Mouse (Mus musculus) embryonic facial prominence, embryonic 10.5 days (tissue): ENCODE results near the gene Setd2. TPM values are rescaled to one million over a fixed set of nuclear protein-coding genes. Genes with fewer than 3 reads are reported as not detected.

Experiments
- DNase-seq: peaks from one replicate; pipeline ENCODE4 v3.0.0-alpha.2; 2017; ENCODE audit warnings: low spot score
- H3K27ac ChIP-seq: fragments of 300-500 bp; sonication (generic); replicated peaks from 2 replicates; pipeline ENCODE4 v1.5.1; 2016; ENCODE audit warnings: mild to moderate bottlenecking
- H3K27me3 ChIP-seq: fragments of 300-500 bp; sonication (generic); replicated peaks from 2 replicates; pipeline ENCODE4 v1.6.1; 2016; ENCODE audit warnings: low read depth, mild to moderate bottlenecking; ENCODE audit not compliant: poor library complexity, severe bottlenecking
- H3K36me3 ChIP-seq: fragments of 300-500 bp; sonication (generic); replicated peaks from 2 replicates; pipeline ENCODE4 v1.6.1; 2016; ENCODE audit warnings: mild to moderate bottlenecking, moderate library complexity
- H3K4me1 ChIP-seq: fragments of 300-500 bp; sonication (generic); 2 replicates; pipeline ENCODE4 v1.6.1; 2016
- H3K4me3 ChIP-seq: fragments of 300-500 bp; sonication (generic); 2 replicates; pipeline ENCODE4 v1.5.1; 2016; ENCODE audit warnings: mild to moderate bottlenecking, moderate library complexity
- H3K9me3 ChIP-seq: fragments of 300-500 bp; sonication (generic); 2 replicates; pipeline ENCODE4 v1.6.1; 2016; ENCODE audit warnings: mild to moderate bottlenecking
- WGBS: fragments of 180-500 bp; shearing (Covaris S2); methylation state at CpG from one replicate; pipeline ENCODE4 v1.1.7; 2016; 5-methylcytosine and 5-hydroxymethylcytosine counted together
- microRNA-seq: library from miRNA; unstranded; fragments of <30 nt; microRNA quantifications from one replicate; pipeline ENCODE4, GENCODE M21; 2017
- polyA plus RNA-seq: library from polyadenylated mRNA; unstranded; fragments of >200 nt; fragmentation: Nextera tagmentation; extraction: Ambion mirVana; gene quantifications from 2 replicates; pipeline ENCODE4 v1.2.1, GENCODE M21; 2016

Setd2 gene
- polyA plus RNA-seq, 1 experiment from 2014 or later, result 36.7 TPM

DNA sequence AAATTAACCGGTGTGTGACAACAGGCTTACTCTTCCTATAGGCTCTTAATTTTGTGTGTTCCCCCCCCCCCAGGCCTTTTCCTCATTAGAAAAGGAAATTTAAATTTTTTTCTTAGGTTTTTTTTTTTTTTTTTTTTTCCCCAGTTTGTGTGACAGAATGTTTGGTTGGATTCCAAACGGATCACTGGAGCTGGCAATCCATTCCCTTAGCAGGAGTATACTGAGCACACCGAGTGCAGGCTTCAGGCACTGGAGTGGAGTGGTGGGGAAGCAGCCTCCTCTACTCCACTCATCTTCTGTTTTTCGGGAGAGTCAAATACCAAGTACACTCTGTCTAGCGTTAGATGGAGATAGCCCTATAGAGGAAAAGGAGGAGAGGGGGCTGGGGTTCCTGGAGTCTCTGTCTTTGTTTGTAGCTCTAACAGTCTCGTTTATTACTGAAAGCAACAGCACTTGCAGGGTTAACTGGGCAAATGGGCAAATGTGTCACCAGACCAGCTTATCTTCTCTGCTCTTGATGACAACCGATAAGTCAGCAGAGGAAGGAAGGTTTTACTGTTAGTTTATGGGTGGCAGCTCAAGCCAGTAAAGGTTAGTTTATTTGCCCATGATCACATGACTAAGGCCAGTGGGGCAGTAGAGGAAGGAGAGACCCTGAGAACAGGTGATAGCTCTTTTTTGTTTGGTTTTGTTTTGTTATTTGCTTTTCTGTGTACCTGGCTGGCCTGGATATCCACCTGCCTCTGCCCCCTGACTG lies 128.6 kb downstream of the Setd2 start:
- H3K4me3 ChIP-seq, result no peak overlapping the region
- H3K27ac ChIP-seq, result no peak overlapping the region
- no peaks in the 10 kb centered on the region for H3K27me3 ChIP-seq
- peaks cover 25% of the 10 kb centered on the region for H3K4me1 ChIP-seq
- DNase-seq, result no peak
- no peaks in the 10 kb centered on the region for H3K9me3 ChIP-seq
- H3K36me3 ChIP-seq, result peaks cover 10% of the 10 kb centered on the region
- 87% methylated on average over 7 of the region's 7 CpGs for WGBS

DNA sequence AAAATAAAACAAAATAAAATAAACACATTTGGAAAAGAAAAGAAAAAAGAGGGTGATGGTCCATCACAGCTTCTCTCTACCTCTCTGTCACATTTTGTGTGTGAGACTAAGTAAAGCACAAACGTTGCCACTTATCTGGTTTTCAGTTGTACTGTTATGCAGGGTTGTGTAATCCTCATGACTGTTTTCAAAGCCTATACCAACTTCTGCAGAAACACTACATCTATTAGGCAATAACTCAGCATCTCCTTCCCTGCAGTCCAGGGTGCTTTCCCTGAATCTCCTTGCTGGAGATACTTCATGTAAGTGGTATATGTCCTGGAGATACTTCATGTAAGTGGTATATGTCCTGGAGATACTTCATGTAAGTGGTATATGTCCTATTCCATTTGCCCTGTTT lies 130.4 kb downstream of the Setd2 start:
- H3K4me1 ChIP-seq, result peaks cover 26% of the 10 kb centered on the region
- H3K36me3 ChIP-seq, result peaks cover 10% of the 10 kb centered on the region
- DNase-seq, result no peak
- no peak overlapping the region for H3K27ac ChIP-seq
- no peak overlapping the region for H3K4me3 ChIP-seq
- H3K27me3 ChIP-seq, result no peaks in the 10 kb centered on the region
- 84% methylated on average over 1 of the region's 1 CpGs for WGBS
- no peaks in the 10 kb centered on the region for H3K9me3 ChIP-seq

- H3K27ac ChIP-seq, result no peak overlapping the region; the same call in 1 of the 2 replicates
- no peak overlapping the region for H3K4me3 ChIP-seq
- 32% methylated on average over 4 of the region's 4 CpGs for WGBS
- peaks cover 24% of the 10 kb centered on the region for H3K4me1 ChIP-seq
- H3K9me3 ChIP-seq, result no peaks in the 10 kb centered on the region
- no peaks in the 10 kb centered on the region; the same call in 1 of the 2 replicates for H3K36me3 ChIP-seq
- peak; percentile 38 for DNase-seq
- no peaks in the 10 kb centered on the region for H3K27me3 ChIP-seq
Measured at GRCm38 (mm10) chr9:110665912-110666311, 133.5 kb downstream of the Setd2 start.

DNA sequence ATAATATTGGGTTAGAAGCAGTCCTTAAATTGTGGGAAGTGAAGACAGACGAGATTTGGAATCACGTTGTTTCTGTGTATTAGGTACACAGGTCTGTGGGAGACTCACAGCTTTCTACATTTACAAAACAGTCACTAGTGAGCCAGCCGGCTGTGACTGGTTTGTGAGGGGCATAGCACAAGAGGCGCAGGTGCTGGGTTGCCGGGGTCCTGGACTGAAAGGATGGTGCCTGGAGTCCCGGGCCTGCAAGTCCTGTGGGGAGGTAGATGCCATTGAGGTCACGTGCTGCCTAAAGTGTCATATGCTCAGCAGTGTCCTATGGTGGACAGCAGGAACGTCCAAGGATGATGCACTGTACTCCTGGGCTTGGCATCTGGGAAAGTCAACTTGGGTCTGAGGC lies 134.0 kb downstream of the Setd2 start:
- Histone ChIP-seq H3K27me3 (no peaks in the 10 kb centered on the region), H3K4me1 (peaks cover 24% of the 10 kb centered on the region), H3K4me3 (no peak overlapping the region), H3K27ac (no peak overlapping the region; the same call in 1 of the 2 replicates), H3K36me3 (no peaks in the 10 kb centered on the region; the same call in 1 of the 2 replicates), H3K9me3 (no peaks in the 10 kb centered on the region)
- WGBS, result 42% methylated on average over 8 of the region's 8 CpGs
- no peak for DNase-seq

GRCm38 (mm10) chr9:110667219-110667836 lies 134.9 kb downstream of the Setd2 start:
- DNase-seq, result no peak
- Histone ChIP-seq H3K9me3 (no peaks in the 10 kb centered on the region), H3K4me3 (no peak overlapping the region), H3K4me1 (peaks cover 24% of the 10 kb centered on the region), H3K27ac (no peak overlapping the region), H3K27me3 (no peaks in the 10 kb centered on the region), H3K36me3 (no peaks in the 10 kb centered on the region; the same call in 1 of the 2 replicates)
- 79% methylated on average over 4 of the region's 4 CpGs for WGBS

Small RNAs within 50 kb of the gene (microRNA-seq; reads per million reads assigned to microRNA genes)
- gene Mir8107, result not detected

Other genes starting within 250 kb of the Setd2 start
- gene Elp6, start 227.4 kb upstream of the Setd2 start, polyA plus RNA-seq, result 44.0 and 45.6 TPM in 2 replicates
- 38.5 and 40.3 TPM in 2 replicates for gene Scap, start 199.3 kb upstream of the Setd2 start, polyA plus RNA-seq
- 15.1 and 15.5 TPM in 2 replicates for gene Ptpn23, start 124.4 kb upstream of the Setd2 start, polyA plus RNA-seq
- gene Ngp, start 112.8 kb upstream of the Setd2 start, polyA plus RNA-seq, result not detected in 2 replicates
- gene Klhl18, start 55.9 kb upstream of the Setd2 start, polyA plus RNA-seq, result 10.6 and 10.7 TPM in 2 replicates
- gene Kif9, start 55.6 kb upstream of the Setd2 start, polyA plus RNA-seq, result 1.1 and 1.3 TPM in 2 replicates
- 37.8 and 39.3 TPM in 2 replicates for gene Nradd, start 91.9 kb downstream of the Setd2 start, polyA plus RNA-seq
- gene Nbeal2, start 121.6 kb downstream of the Setd2 start, polyA plus RNA-seq, result 1.9 and 2.0 TPM in 2 replicates
- 174 and 177 TPM in 2 replicates for gene Ccdc12, start 123.9 kb downstream of the Setd2 start, polyA plus RNA-seq
- 0.86 and 4.4 TPM in 2 replicates for gene Myl3, start 209.3 kb downstream of the Setd2 start, polyA plus RNA-seq
- 39.2 and 46.3 TPM in 2 replicates for gene Pth1r, start 214.5 kb downstream of the Setd2 start, polyA plus RNA-seq